Mouse (Mus musculus) ES-E14 (cell line): ENCODE measurements at regions not wholly inside any gene's neighbourhood (a gene's known extent, or its start where the extent isn't known, plus 50 kb on each side); places are given as distances from the start of the nearest gene placed in this dataset.
A peak's percentile ranks its signal among the peaks of the same experiment; 100 is the strongest.

Source experiments
- DNase-seq: peaks from one replicate; pipeline ENCODE4 v3.0.0-alpha.2; 2013; ENCODE audit warnings: low read depth, low spot score
- H3K27ac ChIP-seq: 2 replicates; pipeline ENCODE4 v1.5.1; 2012; ENCODE audit warnings: low read depth, mild to moderate bottlenecking, low read length, moderate library complexity, mixed read lengths; ENCODE audit not compliant: poor library complexity, insufficient read depth, severe bottlenecking
- H3K36me3 ChIP-seq: 2 replicates; pipeline ENCODE4 v1.6.1; 2012; ENCODE audit warnings: mild to moderate bottlenecking, low read length, moderate library complexity, mixed read lengths; ENCODE audit not compliant: control insufficient read depth, poor library complexity, insufficient read depth, severe bottlenecking
- H3K4me1 ChIP-seq, 2 experiments: fragments of 150-350 bp in 1 of 2; sonication (generic) in 1 of 2; 2 replicates each; pipeline ENCODE4 v1.6.1; 2012; ENCODE audit warnings: low read length in 2 of 2, mild to moderate bottlenecking in 1 of 2, mixed read lengths in 1 of 2; ENCODE audit not compliant: control insufficient read depth in 2 of 2, insufficient read depth in 2 of 2, poor library complexity in 1 of 2
- H3K4me3 ChIP-seq, 2 experiments: fragments of 150-350 bp in 1 of 2; sonication (generic) in 1 of 2; 2 replicates each; pipeline ENCODE4 v1.5.1; 2012; ENCODE audit warnings: low read length in 2 of 2, low read depth in 1 of 2, mild to moderate bottlenecking in 1 of 2, mixed read lengths in 1 of 2; ENCODE audit not compliant: insufficient read depth in 1 of 2, poor library complexity in 1 of 2, severe bottlenecking in 1 of 2
- H3K9ac ChIP-seq: 2 replicates; pipeline ENCODE4 v1.6.1; 2012; ENCODE audit warnings: low read depth, mild to moderate bottlenecking, low read length, mixed read lengths; ENCODE audit not compliant: poor library complexity, insufficient read depth, severe bottlenecking
- H3K9me3 ChIP-seq: fragments of 150-350 bp; sonication (generic); 2 replicates; pipeline ENCODE4 v1.6.1; 2012; ENCODE audit warnings: low read depth, mild to moderate bottlenecking, low read length; ENCODE audit not compliant: control insufficient read depth, insufficient read depth
- CHD2 ChIP-seq: IDR thresholded peaks from 2 replicates; pipeline ENCODE4 v1.6.1; 2014; ENCODE audit warnings: mild to moderate bottlenecking, low read depth, low read length, inconsistent platforms
- HCFC1 ChIP-seq: IDR thresholded peaks from 2 replicates; pipeline ENCODE4 v1.6.1; 2012; ENCODE audit warnings: low read length, inconsistent platforms, borderline replicate concordance; ENCODE audit not compliant: insufficient read depth
- MAFK ChIP-seq: IDR thresholded peaks from 2 replicates; pipeline ENCODE4 v1.6.1; 2014; ENCODE audit warnings: mild to moderate bottlenecking, low read depth, low read length, inconsistent platforms; ENCODE audit not compliant: insufficient read depth
- ZC3H11A ChIP-seq: IDR thresholded peaks from 2 replicates; pipeline ENCODE4 v1.6.1; 2012; ENCODE audit warnings: low read depth, mild to moderate bottlenecking, inconsistent platforms, low read length, borderline replicate concordance
- ZNF384 ChIP-seq: IDR thresholded peaks from 2 replicates; pipeline ENCODE4 v1.6.1; 2012; ENCODE audit warnings: low read depth, low read length, inconsistent platforms
- in situ Hi-C, 2 experiments: fragments of 600-800 bp; cut with MboI; formaldehyde crosslinking; loops; one replicate each; pipeline ENCODE4 v1.15.1; 2025; ENCODE audit warnings: low sequenced_read_pairs in 2 of 2, inconsistent platforms in 1 of 2; ENCODE audit not compliant: unreplicated experiment in 2 of 2

- Histone ChIP-seq H3K9ac (no peak overlapping the region), H3K36me3 (no peaks in the 10 kb centered on the region), H3K9me3 (no peaks in the 10 kb centered on the region), H3K4me1 (no peaks in the 10 kb centered on the region), H3K4me3 (no peak overlapping the region), H3K27ac (no peak overlapping the region)
- no peak for DNase-seq
- TF ChIP-seq MAFK (no peak), CHD2 (no peak), ZC3H11A (no peak), ZNF384 (no peak), HCFC1 (no peak)
- in situ Hi-C loops, result no loop called here
These were observed 442.0 kb upstream of the Id4 start for GRCm38 (mm10) chr13:47818924-47819564.

GRCm38 (mm10) chr13:47836491-47836890 lies 424.5 kb upstream of the Id4 start:
- Histone ChIP-seq H3K9ac (no peak overlapping the region), H3K4me3 (no peak overlapping the region), H3K4me1 (no peaks in the 10 kb centered on the region), H3K27ac (no peak overlapping the region), H3K9me3 (no peaks in the 10 kb centered on the region), H3K36me3 (no peaks in the 10 kb centered on the region)
- TF ChIP-seq ZNF384 (no peak), MAFK (no peak), ZC3H11A (peak; percentile 56)
- peak; percentile 69 for DNase-seq
- in situ Hi-C loops, result no loop called here

- H3K9ac ChIP-seq, result no peak overlapping the region
- no peaks in the 10 kb centered on the region for H3K9me3 ChIP-seq
- TF ChIP-seq MAFK (no peak), HCFC1 (no peak), ZNF384 (no peak)
- H3K36me3 ChIP-seq, result no peaks in the 10 kb centered on the region
- no peak overlapping the region for H3K27ac ChIP-seq
- peaks cover 2 to 3% of the 10 kb centered on the region in 2 experiments; a peak in 2 of 4 replicates for H3K4me1 ChIP-seq
- no peak overlapping the region for H3K4me3 ChIP-seq
- in situ Hi-C loops, result no loop called here
- no peak for DNase-seq
These were observed 418.6 kb upstream of the Id4 start for GRCm38 (mm10) chr13:47842418-47842817.

GRCm38 (mm10) chr13:47843011-47843410 lies 418.0 kb upstream of the Id4 start:
- in situ Hi-C loops, result no loop called here
- Histone ChIP-seq H3K4me3 (no peak overlapping the region), H3K27ac (no peak overlapping the region), H3K9ac (no peak overlapping the region), H3K36me3 (no peaks in the 10 kb centered on the region), H3K4me1 (peaks cover 2 to 3% of the 10 kb centered on the region in 2 experiments; a peak in 2 of 4 replicates), H3K9me3 (no peaks in the 10 kb centered on the region)
- DNase-seq, result no peak
- TF ChIP-seq ZNF384 (no peak), ZC3H11A (no peak), HCFC1 (no peak), MAFK (no peak), CHD2 (no peak)
